Mouse (Mus musculus) neural tube, embryonic 11.5 days (tissue): ENCODE measurements at regions not wholly inside any gene's neighbourhood (a gene's known extent, or its start where the extent isn't known, plus 50 kb on each side); places are given as distances from the start of the nearest gene placed in this dataset.
"Not testable (repeated sequence)": the region's sequence is repeated elsewhere in the genome, so short reads cannot be mapped to it uniquely, and the experiment has no call there.

Source experiments
- ATAC-seq: fragments of 200-750 bp; cut with Nextera tagmentation; 2 replicates; pipeline ENCODE4 v1.8.0; 2017; ENCODE audit warnings: moderate number of reproducible peaks, mild to moderate bottlenecking, moderate TSS enrichment, moderate library complexity; ENCODE audit not compliant: insufficient read depth, low FRiP score, low TSS enrichment
- DNase-seq: peaks from one replicate; pipeline ENCODE4 v3.0.0-alpha.2; 2015; ENCODE audit warnings: low spot score
- H3K27ac ChIP-seq: fragments of 300-500 bp; sonication (generic); 2 replicates; pipeline ENCODE4 v1.5.1; 2014; ENCODE audit warnings: low read depth, mild to moderate bottlenecking, low read length
- H3K27me3 ChIP-seq: fragments of 300-500 bp; sonication (generic); 2 replicates; pipeline ENCODE4 v1.6.1; 2014; ENCODE audit warnings: mild to moderate bottlenecking, low read length, mixed read lengths; ENCODE audit not compliant: control insufficient read depth, insufficient read depth
- H3K36me3 ChIP-seq: fragments of 300-500 bp; sonication (generic); 2 replicates; pipeline ENCODE4 v1.6.1; 2014; ENCODE audit warnings: mild to moderate bottlenecking, low read length, moderate library complexity, mixed read lengths; ENCODE audit not compliant: control insufficient read depth, insufficient read depth
- H3K4me1 ChIP-seq: fragments of 300-500 bp; sonication (generic); 2 replicates; pipeline ENCODE4 v1.6.1; 2014; ENCODE audit warnings: low read length, mixed read lengths; ENCODE audit not compliant: control insufficient read depth, insufficient read depth
- H3K4me2 ChIP-seq: fragments of 300-500 bp; sonication (generic); 2 replicates; pipeline ENCODE4 v1.6.1; 2014; ENCODE audit warnings: low read depth, mild to moderate bottlenecking, moderate library complexity
- H3K4me3 ChIP-seq: fragments of 300-500 bp; sonication (generic); 2 replicates; pipeline ENCODE4 v1.5.1; 2014; ENCODE audit warnings: low read depth, low read length
- H3K9ac ChIP-seq: fragments of 300-500 bp; sonication (generic); 2 replicates; pipeline ENCODE4 v1.6.1; 2014; ENCODE audit warnings: mild to moderate bottlenecking, low read length
- H3K9me3 ChIP-seq: fragments of 300-500 bp; sonication (generic); 2 replicates; pipeline ENCODE4 v1.6.1; 2016; ENCODE audit warnings: low read length; ENCODE audit not compliant: control insufficient read depth
- WGBS: fragments of 180-500 bp; shearing (Covaris S2); extraction: QIAGEN DNeasy Blood & Tissue Kit; methylation state at CpG from one replicate; pipeline ENCODE4 v1.1.7; 2014; 5-methylcytosine and 5-hydroxymethylcytosine counted together

GRCm38 (mm10) chr17:82331429-82331828, 593.3 kb upstream of the Slc8a1 start:
- Histone ChIP-seq H3K9ac (no peak overlapping the region), H3K9me3 (no peaks in the 10 kb centered on the region), H3K27me3 (no peaks in the 10 kb centered on the region), H3K4me3 (no peak overlapping the region), H3K36me3 (no peaks in the 10 kb centered on the region), H3K4me1 (no peaks in the 10 kb centered on the region), H3K27ac (no peak overlapping the region), H3K4me2 (no peak overlapping the region)
- ATAC-seq (no peak), DNase-seq (no peak)
- 91% methylated on average over 5 of the region's 5 CpGs for whole genome bisulfite sequencing

- DNase-seq (no peak), ATAC-seq (no peak)
- Histone ChIP-seq H3K9me3 (no peaks in the 10 kb centered on the region), H3K27me3 (no peaks in the 10 kb centered on the region), H3K36me3 (no peaks in the 10 kb centered on the region), H3K9ac (no peak overlapping the region), H3K4me3 (no peak overlapping the region), H3K4me1 (no peaks in the 10 kb centered on the region), H3K27ac (no peak overlapping the region), H3K4me2 (no peak overlapping the region)
- 88% methylated on average over 5 of the region's 5 CpGs for WGBS
Measured at GRCm38 (mm10) chr17:82312191-82312590, 574.0 kb upstream of the Slc8a1 start.

GRCm38 (mm10) chr17:82306347-82306746, 568.2 kb upstream of the Slc8a1 start:
- no peak overlapping the region for H3K9ac ChIP-seq
- no peak for ATAC-seq

GRCm38 (mm10) chr17:82277728-82278127, 539.6 kb upstream of the Slc8a1 start:
- Histone ChIP-seq H3K4me3 (no peak overlapping the region), H3K27ac (no peak overlapping the region), H3K27me3 (no peaks in the 10 kb centered on the region), H3K4me1 (no peaks in the 10 kb centered on the region), H3K9me3 (no peaks in the 10 kb centered on the region), H3K36me3 (no peaks in the 10 kb centered on the region), H3K4me2 (no peak overlapping the region), H3K9ac (no peak overlapping the region)
- WGBS, result 87% methylated on average over 3 of the region's 3 CpGs
- DNase-seq (no peak), ATAC-seq (no peak)

More at GRCm38 (mm10) chr17:82306347-82306746, 568.2 kb upstream of the Slc8a1 start:
- H3K27ac ChIP-seq, result no peak overlapping the region
- H3K4me3 ChIP-seq, result no peak overlapping the region
- no peaks in the 10 kb centered on the region for H3K27me3 ChIP-seq
- no peaks in the 10 kb centered on the region for H3K4me1 ChIP-seq
- no peak overlapping the region for H3K4me2 ChIP-seq
- DNase-seq, result no peak
- no peaks in the 10 kb centered on the region for H3K9me3 ChIP-seq
- no peaks in the 10 kb centered on the region for H3K36me3 ChIP-seq

- H3K4me1 ChIP-seq, result no peaks in the 10 kb centered on the region
- no peaks in the 10 kb centered on the region for H3K9me3 ChIP-seq
- DNase-seq, result no peak
- ATAC-seq, result no peak
- no peak overlapping the region for H3K9ac ChIP-seq
- no peaks in the 10 kb centered on the region for H3K27me3 ChIP-seq
- no peaks in the 10 kb centered on the region for H3K36me3 ChIP-seq
- 86% methylated on average over 4 of the region's 4 CpGs for WGBS
- no peak overlapping the region for H3K4me2 ChIP-seq
- H3K4me3 ChIP-seq, result no peak overlapping the region
- H3K27ac ChIP-seq, result no peak overlapping the region
Measured at GRCm38 (mm10) chr17:82273946-82274345, 535.8 kb upstream of the Slc8a1 start.

- WGBS, result 88% methylated on average over 1 of the region's 1 CpGs
- DNase-seq (no peak), ATAC-seq (no peak)
- H3K27ac ChIP-seq, result no peak overlapping the region
- no peak overlapping the region for H3K9ac ChIP-seq
- no peak overlapping the region for H3K4me2 ChIP-seq
- H3K4me3 ChIP-seq, result no peak overlapping the region
- no peaks in the 10 kb centered on the region for H3K36me3 ChIP-seq
- H3K27me3 ChIP-seq, result no peaks in the 10 kb centered on the region
- no peaks in the 10 kb centered on the region for H3K9me3 ChIP-seq
- no peaks in the 10 kb centered on the region for H3K4me1 ChIP-seq
Measured at GRCm38 (mm10) chr17:82272845-82273244, 534.7 kb upstream of the Slc8a1 start.

GRCm38 (mm10) chr17:82266842-82267241, 528.7 kb upstream of the Slc8a1 start:
- not testable (repeated sequence) for H3K27me3 ChIP-seq, H3K9me3 ChIP-seq, ATAC-seq, H3K4me2 ChIP-seq, H3K27ac ChIP-seq, DNase-seq, H3K36me3 ChIP-seq, H3K9ac ChIP-seq, H3K4me1 ChIP-seq, H3K4me3 ChIP-seq
- WGBS, result 94% methylated on average over 5 of the region's 5 CpGs

- no peak for ATAC-seq
- no peak overlapping the region for H3K9ac ChIP-seq
- H3K4me3 ChIP-seq, result no peak overlapping the region
- WGBS, result 89% methylated on average over 2 of the region's 2 CpGs
- no peaks in the 10 kb centered on the region for H3K27me3 ChIP-seq
- no peak overlapping the region for H3K4me2 ChIP-seq
- no peak for DNase-seq
- H3K27ac ChIP-seq, result no peak overlapping the region
- no peaks in the 10 kb centered on the region for H3K36me3 ChIP-seq
- H3K9me3 ChIP-seq, result no peaks in the 10 kb centered on the region
- no peaks in the 10 kb centered on the region for H3K4me1 ChIP-seq
Measured at GRCm38 (mm10) chr17:82252362-82252761, 514.2 kb upstream of the Slc8a1 start.

- no peaks in the 10 kb centered on the region for H3K4me1 ChIP-seq
- ATAC-seq (no peak), DNase-seq (no peak)
- H3K4me2 ChIP-seq, result no peak overlapping the region
- no peak overlapping the region for H3K27ac ChIP-seq
- H3K9me3 ChIP-seq, result no peaks in the 10 kb centered on the region
- no peaks in the 10 kb centered on the region for H3K27me3 ChIP-seq
- no peaks in the 10 kb centered on the region for H3K36me3 ChIP-seq
- no peak overlapping the region for H3K9ac ChIP-seq
- H3K4me3 ChIP-seq, result no peak overlapping the region
Measured at GRCm38 (mm10) chr17:82251841-82252240, 513.7 kb upstream of the Slc8a1 start.
